Mouse (Mus musculus) liver, embryonic 16.5 days (tissue): ENCODE measurements at regions not wholly inside any gene's neighbourhood (a gene's known extent, or its start where the extent isn't known, plus 50 kb on each side); places are given as distances from the start of the nearest gene placed in this dataset.

ENCODE experiments used
- ATAC-seq: fragments of 200-750 bp; cut with Nextera tagmentation; 2 replicates; pipeline ENCODE4 v1.8.0; 2017; ENCODE audit warnings: low read depth, mild to moderate bottlenecking, moderate number of reproducible peaks, moderate library complexity
- H3K27ac ChIP-seq: fragments of 300-500 bp; sonication (generic); 2 replicates; pipeline ENCODE4 v1.5.1; 2014; ENCODE audit warnings: mild to moderate bottlenecking, low read length
- H3K27me3 ChIP-seq: fragments of 300-500 bp; sonication (generic); 2 replicates; pipeline ENCODE4 v1.6.1; 2014; ENCODE audit warnings: low read depth, low read length, mixed read lengths; ENCODE audit not compliant: control insufficient read depth, insufficient read depth
- H3K36me3 ChIP-seq: fragments of 300-500 bp; sonication (generic); 2 replicates; pipeline ENCODE4 v1.6.1; 2014; ENCODE audit warnings: mild to moderate bottlenecking; ENCODE audit not compliant: control insufficient read depth, insufficient read depth
- H3K4me1 ChIP-seq: fragments of 300-500 bp; sonication (generic); 2 replicates; pipeline ENCODE4 v1.6.1; 2014; ENCODE audit warnings: low read depth, low read length, mixed read lengths; ENCODE audit not compliant: control insufficient read depth
- H3K4me2 ChIP-seq: fragments of 300-500 bp; sonication (generic); 2 replicates; pipeline ENCODE4 v1.6.1; 2014; ENCODE audit warnings: low read depth, low read length, mixed read lengths
- H3K4me3 ChIP-seq: fragments of 300-500 bp; sonication (generic); 2 replicates; pipeline ENCODE4 v1.5.1; 2014; ENCODE audit warnings: low read depth, mild to moderate bottlenecking, low read length
- H3K9ac ChIP-seq: fragments of 300-500 bp; sonication (generic); 2 replicates; pipeline ENCODE4 v1.6.1; 2014; ENCODE audit warnings: low read depth, low read length
- H3K9me3 ChIP-seq: fragments of 300-500 bp; sonication (generic); replicated peaks from 2 replicates; pipeline ENCODE4 v1.6.1; 2016; ENCODE audit warnings: low read length; ENCODE audit not compliant: control insufficient read depth
- WGBS: fragments of 180-500 bp; shearing (Covaris S2); extraction: QIAGEN DNeasy Blood & Tissue Kit; methylation state at CpG from one replicate; pipeline ENCODE4 v1.1.7; 2014; ENCODE audit not compliant: insufficient replicate concordance; 5-methylcytosine and 5-hydroxymethylcytosine counted together

- H3K27me3 ChIP-seq: no peaks in the 10 kb centered on the region
- H3K9me3 ChIP-seq: no peaks in the 10 kb centered on the region
- no peaks in the 10 kb centered on the region for H3K36me3 ChIP-seq
- no peak overlapping the region for H3K4me2 ChIP-seq
- no peak overlapping the region for H3K27ac ChIP-seq
- no peak for ATAC-seq
- 21% methylated on average over 7 of the region's 7 CpGs for WGBS
- no peak overlapping the region for H3K9ac ChIP-seq
- no peaks in the 10 kb centered on the region for H3K4me1 ChIP-seq
- no peak overlapping the region for H3K4me3 ChIP-seq
Observed at GRCm38 (mm10) chr15:28081147-28081546, 55.5 kb upstream of the Trio start.

DNA sequence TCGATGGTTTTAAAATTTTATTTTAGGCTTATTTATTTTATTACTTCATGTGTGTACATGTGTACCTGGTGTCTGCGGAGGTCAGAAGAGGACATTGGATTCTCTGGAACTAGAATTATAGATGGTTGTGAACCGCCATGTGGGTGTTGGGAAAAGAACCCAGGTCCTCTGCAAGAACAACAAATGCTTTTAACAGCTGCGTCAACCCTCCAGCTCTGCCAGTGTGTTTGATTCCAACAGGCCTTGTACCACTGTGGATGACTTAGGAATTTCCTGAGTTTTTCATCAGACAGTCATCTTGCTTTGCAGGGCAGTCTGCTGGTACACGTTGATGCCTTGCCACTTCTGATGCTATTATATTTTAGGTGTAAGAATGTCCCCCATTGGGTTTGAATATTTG is 56.8 kb upstream of the Trio start:
- 64% methylated on average over 5 of the region's 5 CpGs for WGBS

GRCm38 (mm10) chr15:28105956-28106355 is 80.3 kb upstream of the Trio start:
- H3K4me2 ChIP-seq: no peak overlapping the region
- no peak overlapping the region for H3K4me3 ChIP-seq
- no peaks in the 10 kb centered on the region for H3K36me3 ChIP-seq
- no peaks in the 10 kb centered on the region for H3K4me1 ChIP-seq
- no peak overlapping the region for H3K9ac ChIP-seq
- no peaks in the 10 kb centered on the region for H3K9me3 ChIP-seq
- 9% methylated on average over 5 of the region's 5 CpGs for WGBS
- peak; percentile 41; the same call in 1 of the 2 replicates for ATAC-seq
- H3K27me3 ChIP-seq: no peaks in the 10 kb centered on the region
- no peak overlapping the region for H3K27ac ChIP-seq

More for the DNA sequence above, 56.8 kb upstream of the Trio start:
- H3K4me1 ChIP-seq: no peaks in the 10 kb centered on the region
- no peaks in the 10 kb centered on the region for H3K36me3 ChIP-seq
- no peak overlapping the region for H3K4me2 ChIP-seq
- H3K27ac ChIP-seq: no peak overlapping the region
- ATAC-seq: no peak
- no peaks in the 10 kb centered on the region for H3K9me3 ChIP-seq
- no peaks in the 10 kb centered on the region for H3K27me3 ChIP-seq
- H3K4me3 ChIP-seq: no peak overlapping the region
- H3K9ac ChIP-seq: no peak overlapping the region

- Histone ChIP-seq H3K27me3 (no peaks in the 10 kb centered on the region), H3K9me3 (no peaks in the 10 kb centered on the region), H3K4me2 (no peak overlapping the region), H3K27ac (no peak overlapping the region), H3K36me3 (no peaks in the 10 kb centered on the region), H3K4me3 (no peak overlapping the region), H3K9ac (no peak overlapping the region), H3K4me1 (no peaks in the 10 kb centered on the region)
- no peak for ATAC-seq
- 63% methylated on average over 8 of the region's 8 CpGs for WGBS
Observed at GRCm38 (mm10) chr15:28109916-28110315, 84.3 kb upstream of the Trio start.

DNA sequence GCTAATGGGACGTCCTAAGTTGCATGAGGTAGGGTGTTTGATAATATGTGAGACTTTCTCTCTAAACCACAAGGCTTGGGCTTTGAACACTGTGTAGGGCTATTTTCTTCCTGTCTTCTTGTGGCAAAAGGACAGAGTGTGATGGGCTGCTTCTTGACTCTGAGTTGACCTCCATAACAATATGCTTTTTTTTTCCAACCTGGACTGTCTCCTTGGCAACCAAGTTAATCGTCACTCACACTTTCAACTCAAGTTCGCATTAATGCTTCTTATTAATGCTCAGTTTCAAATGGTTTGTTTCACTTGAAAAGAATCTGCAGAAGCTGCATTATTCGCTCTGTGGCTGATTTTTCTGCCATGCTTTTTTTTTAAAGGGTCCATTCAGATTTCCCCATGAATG is 87.8 kb upstream of the Trio start:
- Histone ChIP-seq H3K9ac (no peak overlapping the region), H3K9me3 (no peaks in the 10 kb centered on the region), H3K27me3 (no peaks in the 10 kb centered on the region), H3K36me3 (no peaks in the 10 kb centered on the region), H3K4me3 (no peak overlapping the region), H3K27ac (no peak overlapping the region), H3K4me1 (no peaks in the 10 kb centered on the region), H3K4me2 (no peak overlapping the region)
- no peak for ATAC-seq
- 56% methylated on average over 4 of the region's 4 CpGs for WGBS

GRCm38 (mm10) chr15:28114180-28114747 is 88.6 kb upstream of the Trio start:
- H3K27ac ChIP-seq: no peak overlapping the region
- no peaks in the 10 kb centered on the region for H3K27me3 ChIP-seq
- no peak overlapping the region for H3K4me3 ChIP-seq
- H3K4me2 ChIP-seq: no peak overlapping the region
- no peak overlapping the region for H3K9ac ChIP-seq
- WGBS: 64% methylated on average over 6 of the region's 6 CpGs
- H3K36me3 ChIP-seq: no peaks in the 10 kb centered on the region
- H3K4me1 ChIP-seq: no peaks in the 10 kb centered on the region
- no peaks in the 10 kb centered on the region for H3K9me3 ChIP-seq
- no peak for ATAC-seq

DNA sequence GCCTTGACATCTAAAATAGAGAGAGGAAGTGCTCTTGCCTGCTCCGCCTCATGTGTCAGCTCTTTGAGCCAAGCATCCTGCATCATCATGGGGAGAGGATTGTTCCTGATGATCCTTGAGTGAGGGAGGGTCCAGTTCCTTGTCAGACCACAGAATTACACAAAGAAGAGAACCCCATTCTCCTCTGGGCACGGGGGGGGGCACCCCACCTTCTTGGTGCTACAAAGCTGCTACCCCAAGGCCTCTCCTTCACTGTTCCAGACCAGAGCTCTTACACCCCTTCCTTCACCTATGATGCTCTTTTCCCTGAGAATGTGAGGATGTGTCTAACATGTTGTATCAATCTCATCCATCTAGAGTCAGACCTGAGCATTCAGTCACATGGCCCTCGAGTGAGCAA is 76.7 kb upstream of the Dnah5 start:
- Histone ChIP-seq H3K36me3 (no peaks in the 10 kb centered on the region), H3K9ac (no peak overlapping the region), H3K4me3 (no peak overlapping the region), H3K27ac (no peak overlapping the region), H3K27me3 (no peaks in the 10 kb centered on the region), H3K4me1 (no peaks in the 10 kb centered on the region), H3K4me2 (no peak overlapping the region), H3K9me3 (no peaks in the 10 kb centered on the region)
- 45% methylated on average over 3 of the region's 3 CpGs for WGBS
- ATAC-seq: no peak

DNA sequence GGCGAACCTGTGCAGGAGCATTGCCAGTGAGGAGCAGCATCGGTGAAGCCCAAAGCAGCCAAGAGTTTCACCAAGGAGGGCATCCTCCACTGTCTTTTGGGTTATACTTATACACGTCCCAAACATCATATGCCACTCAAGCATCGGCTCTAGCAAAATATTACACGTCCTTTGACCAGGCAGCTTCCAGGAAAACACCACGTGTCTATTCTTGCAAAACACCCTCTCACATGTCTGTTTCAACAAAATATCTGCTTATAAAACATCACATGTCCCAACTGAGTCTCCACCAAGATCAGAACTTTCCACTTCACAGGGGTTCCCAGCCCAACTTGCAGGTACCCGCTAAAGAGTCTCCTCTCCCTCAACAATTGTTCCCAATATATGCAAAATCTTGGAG is 74.0 kb upstream of the Dnah5 start:
- WGBS: 72% methylated on average over 7 of the region's 7 CpGs

DNA sequence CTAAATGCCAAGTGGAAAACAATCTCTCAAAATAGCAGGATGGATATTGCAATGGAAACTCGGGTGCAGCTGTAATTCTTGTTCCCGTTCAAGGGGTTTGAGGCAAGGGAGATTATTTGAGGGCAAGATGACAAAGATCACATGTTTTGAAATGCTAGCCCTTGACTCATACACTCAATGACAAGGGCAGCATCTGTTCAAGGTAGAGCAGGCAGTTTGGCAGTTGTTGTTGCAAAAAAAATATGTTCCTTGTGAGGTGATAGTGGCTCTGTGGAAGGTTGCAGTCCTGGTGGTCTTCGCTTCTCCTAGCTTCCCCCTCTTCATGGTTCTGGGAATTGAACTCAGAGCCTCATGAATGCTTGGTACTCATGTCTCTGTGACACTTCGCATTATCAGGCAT is 72.0 kb upstream of the Dnah5 start:
- WGBS: 56% methylated on average over 4 of the region's 4 CpGs
- Histone ChIP-seq H3K27me3 (no peaks in the 10 kb centered on the region), H3K4me1 (no peaks in the 10 kb centered on the region), H3K27ac (no peak overlapping the region), H3K9ac (no peak overlapping the region), H3K4me2 (no peak overlapping the region), H3K36me3 (no peaks in the 10 kb centered on the region), H3K4me3 (no peak overlapping the region), H3K9me3 (no peaks in the 10 kb centered on the region)
- ATAC-seq: no peak

More for the DNA sequence above, 74.0 kb upstream of the Dnah5 start:
- Histone ChIP-seq H3K27me3 (no peaks in the 10 kb centered on the region), H3K9me3 (no peaks in the 10 kb centered on the region), H3K4me2 (no peak overlapping the region), H3K36me3 (no peaks in the 10 kb centered on the region), H3K9ac (no peak overlapping the region), H3K27ac (no peak overlapping the region), H3K4me1 (no peaks in the 10 kb centered on the region), H3K4me3 (no peak overlapping the region)
- no peak for ATAC-seq
